Mouse (Mus musculus): ENCODE measurements around the gene Dync2h1. TPM values are rescaled to one million over a fixed set of nuclear protein-coding genes. Genes with fewer than 3 reads are reported as not detected.

The Dync2h1 gene
- polyA plus RNA-seq, 1 experiment from 2014 or later = 14.8 TPM

GRCm38 (mm10) chr9:7158605-7159004, 25.6 kb downstream of the Dync2h1 start:
- Histone ChIP-seq H3K27ac (replicated peaks) (no peak overlapping the region), H3K27me3 (no peaks in the 10 kb centered on the region), H3K9ac (no peak overlapping the region), H3K9me3 (no peaks in the 10 kb centered on the region), H3K36me3 (peaks cover 55% of the 10 kb centered on the region), H3K4me2 (no peak overlapping the region), H3K4me3 (no peak overlapping the region), H3K4me1 (replicated peaks) (no peaks in the 10 kb centered on the region)
- no peak for ATAC-seq (ENCODE audit: low read depth)
- 94% methylated on average over 7 of the region's 7 CpGs for WGBS

- peaks cover 54% of the 10 kb centered on the region for H3K36me3 ChIP-seq
- H3K9ac ChIP-seq = no peak overlapping the region
- H3K4me2 ChIP-seq = no peak overlapping the region
- no peaks in the 10 kb centered on the region for H3K4me1 ChIP-seq (replicated peaks)
- H3K27me3 ChIP-seq = no peaks in the 10 kb centered on the region
- H3K4me3 ChIP-seq = no peak overlapping the region
- WGBS = 90% methylated on average over 2 of the region's 2 CpGs
- H3K9me3 ChIP-seq = no peaks in the 10 kb centered on the region
- no peak for ATAC-seq (ENCODE audit: low read depth)
- no peak overlapping the region for H3K27ac ChIP-seq (replicated peaks)
Observed at GRCm38 (mm10) chr9:7154391-7154790, 29.9 kb downstream of the Dync2h1 start.

GRCm38 (mm10) chr9:7122863-7123262, 61.4 kb downstream of the Dync2h1 start:
- WGBS = 97% methylated on average over 2 of the region's 2 CpGs
- H3K9ac ChIP-seq = no peak overlapping the region
- H3K4me1 ChIP-seq (replicated peaks) = no peaks in the 10 kb centered on the region
- no peaks in the 10 kb centered on the region for H3K27me3 ChIP-seq
- no peak overlapping the region for H3K27ac ChIP-seq (replicated peaks)
- ATAC-seq (ENCODE audit: low read depth) = no peak
- H3K9me3 ChIP-seq = no peaks in the 10 kb centered on the region
- no peak overlapping the region for H3K4me2 ChIP-seq
- H3K4me3 ChIP-seq = no peak overlapping the region
- peaks cover 20% of the 10 kb centered on the region for H3K36me3 ChIP-seq

- H3K4me2 ChIP-seq = no peak overlapping the region
- H3K27ac ChIP-seq (replicated peaks) = no peak overlapping the region
- peaks cover 30% of the 10 kb centered on the region for H3K36me3 ChIP-seq
- H3K9ac ChIP-seq = no peak overlapping the region
- H3K9me3 ChIP-seq = no peaks in the 10 kb centered on the region
- no peaks in the 10 kb centered on the region for H3K4me1 ChIP-seq (replicated peaks)
- ATAC-seq (ENCODE audit: low read depth) = no peak
- H3K27me3 ChIP-seq = no peaks in the 10 kb centered on the region
- H3K4me3 ChIP-seq = no peak overlapping the region
- 56% methylated on average over 1 of the region's 1 CpGs for WGBS
Observed at GRCm38 (mm10) chr9:7110166-7110565, 74.1 kb downstream of the Dync2h1 start.

GRCm38 (mm10) chr9:7101361-7101760, 82.9 kb downstream of the Dync2h1 start:
- ATAC-seq (ENCODE audit: low read depth) = no peak
- H3K36me3 ChIP-seq = peaks cover 31% of the 10 kb centered on the region

GRCm38 (mm10) chr9:7074625-7075024, 109.6 kb downstream of the Dync2h1 start:
- Histone ChIP-seq H3K9me3 (no peaks in the 10 kb centered on the region), H3K4me2 (no peak overlapping the region), H3K4me1 (replicated peaks) (no peaks in the 10 kb centered on the region), H3K36me3 (peaks cover 50% of the 10 kb centered on the region), H3K27me3 (no peaks in the 10 kb centered on the region), H3K27ac (replicated peaks) (no peak overlapping the region), H3K4me3 (no peak overlapping the region), H3K9ac (no peak overlapping the region)
- 93% methylated on average over 2 of the region's 2 CpGs for WGBS
- ATAC-seq (ENCODE audit: low read depth) = no peak

More at GRCm38 (mm10) chr9:7101361-7101760, 82.9 kb downstream of the Dync2h1 start:
- Histone ChIP-seq H3K4me1 (replicated peaks) (no peaks in the 10 kb centered on the region), H3K9me3 (no peaks in the 10 kb centered on the region), H3K27me3 (no peaks in the 10 kb centered on the region), H3K4me2 (no peak overlapping the region), H3K4me3 (no peak overlapping the region), H3K9ac (no peak overlapping the region), H3K27ac (replicated peaks) (no peak overlapping the region)

GRCm38 (mm10) chr9:7070846-7071245, 113.4 kb downstream of the Dync2h1 start:
- no peak overlapping the region for H3K9ac ChIP-seq
- ATAC-seq (ENCODE audit: low read depth) = no peak

GRCm38 (mm10) chr9:7050588-7050987, 133.7 kb downstream of the Dync2h1 start:
- no peak for ATAC-seq (ENCODE audit: low read depth)
- Histone ChIP-seq H3K4me2 (no peak overlapping the region), H3K27ac (replicated peaks) (no peak overlapping the region), H3K36me3 (peaks cover 28% of the 10 kb centered on the region), H3K9ac (no peak overlapping the region), H3K4me1 (replicated peaks) (no peaks in the 10 kb centered on the region), H3K9me3 (no peaks in the 10 kb centered on the region), H3K27me3 (no peaks in the 10 kb centered on the region), H3K4me3 (no peak overlapping the region)
- 82% methylated on average over 3 of the region's 3 CpGs for WGBS

More at GRCm38 (mm10) chr9:7070846-7071245, 113.4 kb downstream of the Dync2h1 start:
- Histone ChIP-seq H3K4me2 (no peak overlapping the region), H3K4me1 (replicated peaks) (no peaks in the 10 kb centered on the region), H3K27ac (replicated peaks) (no peak overlapping the region), H3K9me3 (no peaks in the 10 kb centered on the region), H3K36me3 (peaks cover 34% of the 10 kb centered on the region), H3K4me3 (no peak overlapping the region), H3K27me3 (no peaks in the 10 kb centered on the region)
- 92% methylated on average over 3 of the region's 3 CpGs for WGBS

- ATAC-seq (ENCODE audit: low read depth) = no peak
- no peak overlapping the region for H3K4me3 ChIP-seq
- H3K27ac ChIP-seq (replicated peaks) = no peak overlapping the region
- H3K36me3 ChIP-seq = peaks cover 38% of the 10 kb centered on the region
- WGBS = 97% methylated on average over 5 of the region's 5 CpGs
- no peaks in the 10 kb centered on the region for H3K9me3 ChIP-seq
- H3K27me3 ChIP-seq = no peaks in the 10 kb centered on the region
- no peak overlapping the region for H3K4me2 ChIP-seq
- no peak overlapping the region for H3K9ac ChIP-seq
- no peaks in the 10 kb centered on the region for H3K4me1 ChIP-seq (replicated peaks)
Observed at GRCm38 (mm10) chr9:7042635-7043273, 141.5 kb downstream of the Dync2h1 start.

- H3K27me3 ChIP-seq = no peaks in the 10 kb centered on the region
- H3K9me3 ChIP-seq = no peaks in the 10 kb centered on the region
- H3K36me3 ChIP-seq = peaks cover 30% of the 10 kb centered on the region
- H3K9ac ChIP-seq = no peak overlapping the region
- no peaks in the 10 kb centered on the region for H3K4me1 ChIP-seq (replicated peaks)
- no peak overlapping the region for H3K4me2 ChIP-seq
- WGBS = 83% methylated on average over 5 of the region's 5 CpGs
- H3K4me3 ChIP-seq = no peak overlapping the region
- H3K27ac ChIP-seq (replicated peaks) = no peak overlapping the region
- ATAC-seq (ENCODE audit: low read depth) = no peak
Observed at GRCm38 (mm10) chr9:7041231-7041630, 143.0 kb downstream of the Dync2h1 start.

- Histone ChIP-seq H3K4me3 (no peak overlapping the region), H3K4me2 (no peak overlapping the region), H3K36me3 (peaks cover 48% of the 10 kb centered on the region), H3K27ac (replicated peaks) (no peak overlapping the region), H3K27me3 (no peaks in the 10 kb centered on the region), H3K9ac (no peak overlapping the region), H3K4me1 (replicated peaks) (no peaks in the 10 kb centered on the region), H3K9me3 (no peaks in the 10 kb centered on the region)
- 94% methylated on average over 2 of the region's 2 CpGs for WGBS
- ATAC-seq (ENCODE audit: low read depth) = no peak
Observed at GRCm38 (mm10) chr9:7032553-7032952, 151.7 kb downstream of the Dync2h1 start.

- H3K27ac ChIP-seq (replicated peaks) = no peak overlapping the region
- H3K27me3 ChIP-seq = no peaks in the 10 kb centered on the region
- H3K36me3 ChIP-seq = peaks cover 9% of the 10 kb centered on the region; the same call in 1 of the 2 replicates
- H3K4me2 ChIP-seq = no peak overlapping the region
- H3K4me3 ChIP-seq = no peak overlapping the region
- no peak overlapping the region for H3K9ac ChIP-seq
- no peaks in the 10 kb centered on the region for H3K9me3 ChIP-seq
- no peaks in the 10 kb centered on the region for H3K4me1 ChIP-seq (replicated peaks)
- ATAC-seq (ENCODE audit: low read depth) = no peak
Observed at GRCm38 (mm10) chr9:7015600-7015999, 168.6 kb downstream of the Dync2h1 start.

GRCm38 (mm10) chr9:7014733-7015132, 169.5 kb downstream of the Dync2h1 start:
- no peak for ATAC-seq (ENCODE audit: low read depth)

More at GRCm38 (mm10) chr9:7014733-7015132, 169.5 kb downstream of the Dync2h1 start:
- 85% methylated on average over 1 of the region's 1 CpGs for WGBS
- H3K36me3 ChIP-seq = peaks cover 9% of the 10 kb centered on the region; the same call in 1 of the 2 replicates
- H3K27ac ChIP-seq (replicated peaks) = no peak overlapping the region
- no peak overlapping the region for H3K4me3 ChIP-seq
- no peak overlapping the region for H3K9ac ChIP-seq
- no peaks in the 10 kb centered on the region for H3K9me3 ChIP-seq
- H3K27me3 ChIP-seq = no peaks in the 10 kb centered on the region
- H3K4me2 ChIP-seq = no peak overlapping the region
- H3K4me1 ChIP-seq (replicated peaks) = no peaks in the 10 kb centered on the region
